In genomic region chr4:134766277-134766676, GRCm38 (mm10) we compare ENCODE assay signal across 8 mouse cellular contexts. TPM values are rescaled to one million over a fixed set of nuclear protein-coding genes. Genes with fewer than 3 reads are reported as not detected.
DNase-seq lines count a peak whose midpoint lies in the region; ATAC-seq and TF ChIP-seq lines count a peak whose summit lies in the region.

No protein-coding gene starts in this region.

- no peak overlapping the region for H3K27ac ChIP-seq in forebrain, embryonic 10.5 days
- H3K27ac ChIP-seq in forebrain, embryonic 11.5 days (ENCODE audit: low read depth, low read length) = no peak overlapping the region
- H3K27ac ChIP-seq in hindbrain, embryonic 12.5 days = no peak overlapping the region
- H3K27ac ChIP-seq in midbrain, embryonic 13.5 days = no peak overlapping the region

- no peak for TF ChIP-seq POLR2A in lung, adult 2 months (IDR thresholded peaks at IDR 0.05; ENCODE audit: borderline replicate concordance, extremely low read depth, low read depth, low read length)

- ATAC-seq in forebrain, embryonic 11.5 days (replicated peaks; ENCODE audit: low FRiP score) = no peak
- ATAC-seq in hindbrain, embryonic 12.5 days (ENCODE audit: low FRiP score) = no peak
- no peak for ATAC-seq in midbrain, embryonic 13.5 days
- ATAC-seq in granulocyte monocyte progenitor cell, adult 5-6 weeks (replicated peaks; ENCODE audit: poor library complexity, severe bottlenecking) = no peak

- no peaks in the 10 kb centered on the region for H3K36me3 ChIP-seq in forebrain, embryonic 10.5 days (replicated peaks)
- no peaks in the 10 kb centered on the region for H3K36me3 ChIP-seq in forebrain, embryonic 11.5 days (ENCODE audit: control insufficient read depth, insufficient read depth, low read length)
- no peaks in the 10 kb centered on the region for H3K36me3 ChIP-seq in hindbrain, embryonic 12.5 days
- no peaks in the 10 kb centered on the region for H3K36me3 ChIP-seq in midbrain, embryonic 13.5 days

- H3K4me2 ChIP-seq in forebrain, embryonic 11.5 days (ENCODE audit: low read depth, low read length, severe bottlenecking) = no peak overlapping the region; the same call in 1 of the 2 replicates
- H3K4me2 ChIP-seq in hindbrain, embryonic 12.5 days (replicated peaks) = peak overlapping the region; percentile 92
- peak overlapping the region; percentile 89; the same call in 1 of the 2 replicates for H3K4me2 ChIP-seq in midbrain, embryonic 13.5 days (replicated peaks)

- TF ChIP-seq CTCF in lung, adult 2 months (IDR thresholded peaks at IDR 0.05; ENCODE audit: insufficient read depth, low read length) = no peak

- H3K27me3 ChIP-seq in forebrain, embryonic 10.5 days (ENCODE audit: poor library complexity, severe bottlenecking) = peaks cover 60% of the 10 kb centered on the region
- H3K27me3 ChIP-seq in forebrain, embryonic 11.5 days (ENCODE audit: control insufficient read depth, insufficient read depth, low read length) = peaks cover 9% of the 10 kb centered on the region
- H3K27me3 ChIP-seq in hindbrain, embryonic 12.5 days = peaks cover 61% of the 10 kb centered on the region
- peaks cover 43% of the 10 kb centered on the region for H3K27me3 ChIP-seq in midbrain, embryonic 13.5 days

- 75% methylated on average over 6 of the region's 6 CpGs for WGBS in forebrain, embryonic 10.5 days
- 69% methylated on average over 6 of the region's 6 CpGs for WGBS in forebrain, embryonic 11.5 days
- 47% methylated on average over 6 of the region's 6 CpGs for WGBS in lung, adult 2 months
- 71% methylated on average over 6 of the region's 6 CpGs for WGBS in hindbrain, embryonic 12.5 days
- 77% methylated on average over 6 of the region's 6 CpGs for WGBS in midbrain, embryonic 13.5 days

- peaks cover 52% of the 10 kb centered on the region for H3K4me1 ChIP-seq in forebrain, embryonic 10.5 days
- peaks cover 13% of the 10 kb centered on the region for H3K4me1 ChIP-seq in forebrain, embryonic 11.5 days (replicated peaks; ENCODE audit: control insufficient read depth, insufficient read depth, low read length)
- peaks cover 33% of the 10 kb centered on the region for H3K4me1 ChIP-seq in lung, adult 2 months (ENCODE audit: control insufficient read depth, insufficient read depth, low read length)
- peaks cover 16% of the 10 kb centered on the region for H3K4me1 ChIP-seq in hindbrain, embryonic 12.5 days
- H3K4me1 ChIP-seq in midbrain, embryonic 13.5 days (replicated peaks) = peaks cover 20% of the 10 kb centered on the region

- intact Hi-C loops in left cerebral cortex, postnatal 14 days (cut with DNase I) = no loop called here

- H3K4me3 ChIP-seq in forebrain, embryonic 10.5 days = peak overlapping the region; percentile 90
- no peak overlapping the region for H3K4me3 ChIP-seq in forebrain, embryonic 11.5 days (ENCODE audit: low read depth, low read length)
- H3K4me3 ChIP-seq in lung, adult 2 months (replicated peaks; ENCODE audit: extremely low read depth, low read depth, low read length) = peak overlapping the region; percentile 70
- no peak overlapping the region for H3K4me3 ChIP-seq in hindbrain, embryonic 12.5 days
- no peak overlapping the region for H3K4me3 ChIP-seq in midbrain, embryonic 13.5 days (replicated peaks)

- DNase-seq in forebrain, embryonic 10.5 days (ENCODE audit: extremely low spot score, low spot score) = no peak
- no peak for DNase-seq in forebrain, embryonic 11.5 days (ENCODE audit: low spot score)
- DNase-seq in lung, adult 2 months = no peak
- DNase-seq in lung, postnatal 4 days = no peak
- no peak for DNase-seq in left cerebral cortex, postnatal 14 days (ENCODE audit: low spot score in 2 of 2)

- no peak overlapping the region for H3K9ac ChIP-seq in forebrain, embryonic 11.5 days (ENCODE audit: low read length)
- no peak overlapping the region for H3K9ac ChIP-seq in hindbrain, embryonic 12.5 days
- H3K9ac ChIP-seq in midbrain, embryonic 13.5 days (replicated peaks) = no peak overlapping the region

- H3K9me3 ChIP-seq in forebrain, embryonic 10.5 days = no peaks in the 10 kb centered on the region
- H3K9me3 ChIP-seq in forebrain, embryonic 11.5 days (ENCODE audit: control insufficient read depth, low read length) = no peaks in the 10 kb centered on the region
- no peaks in the 10 kb centered on the region for H3K9me3 ChIP-seq in hindbrain, embryonic 12.5 days (replicated peaks)
- H3K9me3 ChIP-seq in midbrain, embryonic 13.5 days = no peaks in the 10 kb centered on the region

RNA-seq across cellular contexts. Expression of gene Ldlrap1, which starts 1.5 kb away (rescaled TPM):
- polyA plus RNA-seq in forebrain, embryonic 10.5 days (2016; fragmentation: Nextera tagmentation; extraction: Ambion mirVana) = 9.6 and 11.8 TPM in 2 replicates
- polyA plus RNA-seq in forebrain, embryonic 11.5 days (2014; fragmentation: Nextera tagmentation; extraction: Ambion mirVana) = 7.4 and 7.9 TPM in 2 replicates
- 23.3 and 30.6 TPM in 2 replicates for polyA plus RNA-seq in lung, adult 2 months (2012; rRNA removed)
- polyA plus RNA-seq in hindbrain, embryonic 12.5 days (2016; fragmentation: Nextera tagmentation; extraction: Ambion mirVana) = 7.8 and 10.4 TPM in 2 replicates
- polyA plus RNA-seq in midbrain, embryonic 13.5 days (2015; fragmentation: Nextera tagmentation; extraction: Ambion mirVana) = 2.4 and 3.4 TPM in 2 replicates
- 1 to 10 TPM; 3.5 to 4.7 TPM for total RNA-seq in left cerebral cortex, postnatal 14 days (2021)
- 28.4 and 30.6 TPM in 2 replicates for total RNA-seq in granulocyte monocyte progenitor cell, adult 5-6 weeks (2014; fragmentation: Nextera tagmentation)
- 10.1 and 10.2 TPM in 2 replicates for total RNA-seq in granulocyte monocyte progenitor cell, adult 5-6 weeks (2017)

Comparison
In these comparisons a context has a peak if more than half of its experiments do, and no peak if none do; other contexts are left out.
1. H3K4me3 ChIP-seq: peak in forebrain, embryonic 10.5 days (single experiment) and lung, adult 2 months (single experiment); none in forebrain, embryonic 11.5 days (single experiment), hindbrain, embryonic 12.5 days (single experiment) and midbrain, embryonic 13.5 days (single experiment).